Mouse (Mus musculus) cerebellum, postnatal 36 days (tissue): ENCODE data around the gene Snx11.
"Not testable (repeated sequence)": the region's sequence is repeated elsewhere in the genome, so short reads cannot be mapped to it uniquely, and the experiment has no call there.

Source experiments
- DNase-seq, 2 experiments: peaks; one replicate each; pipeline ENCODE4 v3.0.0; 2021 to 2022; ENCODE audit warnings: mixed read lengths in 2 of 2

The Snx11 gene

DNA sequence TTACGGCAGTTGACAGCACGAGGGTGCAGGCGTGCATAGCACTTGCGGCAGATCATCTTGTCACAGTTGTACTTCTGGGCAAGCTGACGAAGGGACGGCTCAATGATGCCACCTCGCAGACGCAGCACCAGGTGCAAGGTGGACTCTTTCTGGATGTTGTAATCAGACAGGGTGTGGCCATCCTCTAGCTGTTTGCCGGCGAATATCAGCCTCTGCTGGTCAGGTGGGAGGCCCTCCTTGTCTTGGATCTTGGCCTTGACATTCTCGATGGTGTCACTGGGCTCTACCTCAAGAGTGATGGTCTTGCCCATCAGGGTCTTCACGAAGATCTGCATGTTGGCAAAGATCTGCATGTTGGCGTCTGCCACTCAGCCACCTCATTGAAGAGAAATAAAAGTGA is 18.1 kb upstream of the Snx11 start:
- no peak for DNase-seq

DNA sequence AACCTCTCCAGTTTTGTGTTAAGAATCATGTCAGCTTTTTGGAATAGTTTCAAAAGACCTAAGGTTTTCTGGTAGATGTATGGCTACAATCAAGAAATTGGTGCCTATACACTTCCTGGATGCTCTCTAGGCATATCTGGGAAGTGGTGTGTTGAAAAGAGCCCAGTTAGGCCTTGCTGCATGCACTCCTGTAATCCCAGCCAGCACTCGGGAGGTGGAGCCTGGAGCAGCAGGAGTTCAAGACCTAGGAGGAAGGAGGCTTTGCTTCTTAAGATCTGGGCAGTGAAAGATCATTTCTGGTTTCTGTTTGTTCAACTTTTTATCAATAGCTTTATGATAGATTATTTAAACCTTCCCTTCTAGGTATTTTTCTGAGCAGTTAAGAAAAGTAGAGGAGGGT is 13.3 kb upstream of the Snx11 start:
- DNase-seq = no peak

DNA sequence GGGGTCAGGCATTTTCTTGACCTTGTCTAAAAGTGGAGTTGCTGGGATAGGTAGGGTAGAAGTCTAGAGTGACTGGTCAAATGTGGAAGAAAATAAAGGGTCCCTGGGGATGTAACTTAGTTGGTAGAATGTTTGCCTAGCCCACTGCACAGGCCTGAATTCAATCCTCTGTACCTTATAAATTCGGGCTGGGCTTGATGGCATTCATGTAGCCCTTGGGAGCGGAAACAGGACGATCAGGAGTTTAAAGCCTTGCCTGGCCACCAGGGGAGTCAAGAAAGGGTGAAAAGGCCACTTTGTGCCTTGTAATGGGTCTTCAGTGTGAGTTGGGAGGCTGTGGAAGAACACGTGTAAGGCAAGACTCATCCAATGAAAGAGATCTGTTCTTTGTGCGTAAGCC is 12.6 kb upstream of the Snx11 start:
- no peak for DNase-seq

DNA sequence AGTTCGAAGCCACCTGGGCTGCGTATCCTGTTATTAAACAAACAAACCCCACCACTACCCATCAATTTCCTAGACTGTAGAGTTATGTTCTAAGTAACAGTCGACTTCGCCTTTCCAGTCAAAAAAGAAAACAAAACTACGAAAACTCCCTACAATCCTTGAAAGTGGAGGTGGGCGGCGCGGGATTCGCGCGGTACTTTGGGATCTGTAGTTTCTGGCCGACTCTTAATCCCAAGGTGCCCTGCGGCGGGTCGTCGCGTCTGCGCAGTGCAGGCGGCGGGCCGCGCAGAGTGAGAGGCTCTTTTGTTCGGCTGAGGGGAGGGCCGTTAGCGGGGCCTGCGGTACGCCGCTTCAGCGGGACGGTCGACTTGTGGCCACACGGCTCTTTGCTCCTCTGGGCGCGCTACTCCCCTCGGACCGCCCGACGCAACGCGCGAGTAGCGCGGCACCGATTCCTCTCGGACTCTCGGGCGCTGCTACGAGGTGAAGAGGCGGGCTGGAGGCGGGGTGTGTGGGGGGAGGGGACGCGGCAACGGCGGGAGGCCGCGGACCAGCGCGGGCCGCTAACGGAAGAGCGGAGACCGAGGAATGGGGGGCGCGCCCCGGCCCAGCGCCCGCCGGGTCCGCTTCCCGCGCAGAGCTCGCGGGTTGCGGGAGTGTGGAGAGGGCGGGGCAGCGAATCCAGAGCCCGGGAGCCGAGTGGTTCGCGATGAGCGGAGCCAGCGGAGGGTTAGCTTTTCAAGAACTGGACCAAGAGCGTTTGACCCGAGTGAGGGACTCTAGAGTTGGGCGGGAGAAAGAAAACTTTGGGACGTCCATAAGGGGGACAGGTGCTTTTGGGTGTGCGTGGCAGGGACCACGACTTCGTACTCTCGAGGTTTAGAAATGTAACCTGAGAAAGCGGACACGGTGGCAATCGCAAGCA is 11.8 kb upstream of the Snx11 start, which contains the start of gene Cbx1:
Gene Cbx1, plus strand, starts transcription at position 257 of the 925 bp plus-strand sequence.
- peak; percentile 88 for DNase-seq

DNA sequence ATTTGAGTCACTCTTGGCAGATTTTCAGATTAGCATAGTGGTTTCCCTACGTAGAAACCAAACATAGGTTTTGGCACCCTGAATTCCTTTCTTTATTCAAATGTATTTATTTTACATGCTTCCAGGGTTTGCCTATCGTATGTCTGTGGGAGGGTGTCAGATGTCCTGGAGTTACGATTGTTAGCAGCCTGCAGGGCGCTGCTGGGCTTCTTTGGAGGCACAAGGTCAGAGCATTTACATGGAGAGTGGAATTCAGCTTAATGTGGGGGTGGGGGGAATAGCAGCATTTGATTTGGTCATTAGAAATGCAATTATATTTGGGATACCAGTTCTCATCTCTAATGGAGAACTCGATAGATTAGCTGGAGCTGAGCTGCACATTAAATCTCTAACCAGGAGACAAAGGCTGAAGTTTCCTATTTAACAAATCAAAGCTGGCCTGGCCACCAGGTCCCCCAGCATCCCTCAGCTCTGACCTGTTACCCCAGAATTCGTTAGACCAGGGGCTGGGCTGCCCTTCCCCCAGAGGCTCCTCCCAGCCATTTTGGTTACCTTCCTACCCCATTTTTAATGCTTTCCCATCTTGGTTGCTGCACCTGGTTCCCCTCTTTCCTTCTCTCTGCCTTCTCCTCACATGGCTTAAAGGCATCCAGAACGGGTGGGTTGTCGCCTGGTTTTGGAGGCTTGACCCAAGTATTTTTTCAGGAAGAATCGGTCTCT is 9.5 kb upstream of the Snx11 start:
- no peak for DNase-seq

DNA sequence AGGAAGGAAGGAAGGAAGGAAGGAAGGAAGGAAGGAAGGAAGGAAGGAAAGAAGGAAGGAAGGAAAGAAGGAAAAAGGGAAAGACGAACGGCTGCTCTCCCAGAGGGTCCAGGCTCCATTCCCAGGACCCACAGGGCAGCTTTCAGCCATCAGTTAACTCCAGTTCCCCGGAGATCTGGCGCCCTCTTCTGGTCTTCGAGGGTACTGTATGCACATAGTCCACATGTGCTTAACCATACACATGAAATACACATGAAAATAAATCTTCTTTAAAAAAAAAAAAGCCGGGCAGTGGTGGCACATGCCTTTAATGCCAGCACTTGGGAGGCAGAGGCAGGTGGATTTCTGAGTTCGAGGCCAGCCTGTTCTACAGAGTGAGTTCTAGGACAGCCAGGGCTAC is 7.5 kb upstream of the Snx11 start:
- DNase-seq = peak; percentile 72 to 76

DNA sequence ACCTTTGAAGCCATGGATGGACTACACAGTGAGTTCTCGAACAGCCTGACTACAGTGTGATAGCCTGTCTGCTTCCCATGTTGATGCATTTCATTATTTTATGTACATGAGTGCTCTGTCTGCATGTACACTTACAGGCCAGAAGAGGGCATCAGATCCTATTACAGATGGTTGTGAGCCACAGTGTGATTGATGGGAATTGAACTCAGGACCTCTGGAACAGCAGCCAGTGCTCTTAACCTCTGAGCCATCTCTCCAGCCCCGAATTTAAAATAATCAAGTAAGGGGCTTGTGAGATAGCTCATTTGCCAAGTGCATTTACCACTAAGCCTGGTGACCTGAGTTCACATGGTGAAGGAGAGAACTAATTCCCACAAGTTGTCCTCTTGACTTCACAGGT is 4.1 kb upstream of the Snx11 start:
- DNase-seq = no peak

DNA sequence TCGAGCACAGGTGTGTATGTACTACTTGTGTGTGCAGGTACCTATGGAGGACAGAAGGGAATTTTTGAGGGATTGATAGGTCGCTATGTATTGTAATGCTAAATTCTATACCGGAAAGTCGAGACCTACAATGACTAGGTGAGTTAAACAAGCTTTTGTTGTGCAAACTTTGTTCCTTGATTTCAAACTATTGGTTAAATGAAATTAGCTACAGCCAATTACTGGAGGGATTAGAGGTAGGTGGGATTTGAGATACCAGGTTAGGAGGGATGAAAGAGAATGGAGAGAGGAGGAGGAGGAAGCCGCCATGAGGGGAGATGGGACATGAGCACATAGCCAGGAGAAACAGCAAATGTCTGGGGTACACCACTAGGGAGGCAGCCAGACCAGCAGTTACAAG is 2.9 kb upstream of the Snx11 start:
- DNase-seq = no peak

DNA sequence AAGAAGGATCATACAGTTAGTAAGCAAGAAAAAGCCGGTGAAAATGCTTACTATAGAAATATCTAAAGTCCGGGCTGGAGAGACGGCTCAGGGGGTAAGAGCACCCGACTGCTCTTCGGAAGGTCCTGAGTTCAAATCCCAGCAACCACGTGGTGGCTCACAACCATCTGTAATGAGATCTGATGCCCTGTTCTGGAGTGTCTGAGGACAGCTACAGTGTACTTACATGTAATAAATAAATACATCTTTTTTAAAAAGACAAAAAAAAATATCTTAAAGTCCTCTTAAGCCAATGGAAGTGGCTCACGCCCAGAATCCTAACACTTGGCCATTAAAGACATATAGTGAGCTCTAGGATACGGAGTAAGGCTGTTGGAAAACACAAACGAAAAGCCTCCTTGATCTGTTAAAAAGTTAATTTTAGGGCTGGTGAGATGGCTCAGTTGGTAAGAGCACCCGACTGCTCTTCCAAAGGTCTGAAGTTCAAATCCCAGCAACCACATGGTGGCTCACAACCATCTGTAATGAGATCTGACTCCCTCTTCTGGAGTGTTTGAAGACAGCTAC is 785 bp upstream of the Snx11 start:
- not testable (repeated sequence) for DNase-seq

DNA sequence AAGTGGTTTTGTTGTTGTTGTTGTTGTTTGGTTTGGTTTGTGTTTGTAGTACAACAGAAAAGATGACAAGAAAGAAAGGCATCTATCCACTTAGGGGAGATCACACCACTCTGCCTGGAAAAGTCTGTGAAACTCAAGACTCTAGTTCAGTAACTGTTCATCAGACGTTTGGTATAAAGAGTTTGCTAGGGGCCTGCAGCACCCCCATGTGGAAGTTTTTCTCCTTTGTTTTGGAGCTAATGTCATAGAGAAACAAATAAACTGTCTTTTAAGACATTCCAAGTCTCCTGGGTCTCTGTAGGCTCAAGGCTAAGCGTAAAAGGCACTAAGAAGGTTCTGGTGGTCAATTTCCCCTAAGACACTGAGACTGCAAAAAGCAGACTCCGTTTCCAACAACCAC is 1.3 kb downstream of the Snx11 start:
- DNase-seq = no peak

DNA sequence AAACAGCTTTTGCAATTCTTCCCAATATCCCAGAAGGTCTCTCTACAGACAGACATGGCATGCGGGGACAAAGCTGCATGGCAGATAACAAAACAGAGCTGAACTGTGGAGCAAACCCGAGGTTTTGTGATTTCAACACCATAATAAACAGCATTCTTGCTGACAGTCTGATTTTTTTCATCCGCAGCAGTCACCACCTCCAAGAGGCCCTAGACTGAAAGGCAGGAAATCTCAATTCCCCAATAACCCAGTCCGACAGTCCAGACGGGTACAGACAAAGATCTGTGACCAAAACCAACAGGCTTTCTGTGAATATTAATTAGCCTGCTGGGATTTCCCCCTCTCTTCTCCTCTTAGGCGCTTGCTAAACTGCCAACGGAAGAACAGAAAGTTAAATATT is 1.7 kb downstream of the Snx11 start:
- no peak for DNase-seq

DNA sequence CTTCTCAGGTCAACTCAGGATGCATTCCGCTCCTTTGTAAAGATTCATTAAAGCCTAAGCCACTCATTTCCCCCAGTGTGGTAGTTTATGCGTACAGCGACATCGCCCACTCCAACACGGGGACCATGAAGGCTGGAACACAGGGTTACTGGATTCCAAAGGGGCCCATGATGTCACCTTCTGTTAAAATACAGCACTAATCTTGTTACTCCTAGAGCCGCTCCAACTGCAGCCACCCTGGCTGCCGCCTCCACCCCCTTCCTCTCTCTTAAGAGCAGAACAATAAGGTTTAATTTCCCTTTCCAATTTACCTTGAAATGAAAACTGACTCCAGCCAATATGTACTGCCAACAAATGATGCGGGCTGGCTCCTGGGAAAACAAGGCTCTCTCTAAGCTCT is 2.3 kb downstream of the Snx11 start:
- DNase-seq = no peak

DNA sequence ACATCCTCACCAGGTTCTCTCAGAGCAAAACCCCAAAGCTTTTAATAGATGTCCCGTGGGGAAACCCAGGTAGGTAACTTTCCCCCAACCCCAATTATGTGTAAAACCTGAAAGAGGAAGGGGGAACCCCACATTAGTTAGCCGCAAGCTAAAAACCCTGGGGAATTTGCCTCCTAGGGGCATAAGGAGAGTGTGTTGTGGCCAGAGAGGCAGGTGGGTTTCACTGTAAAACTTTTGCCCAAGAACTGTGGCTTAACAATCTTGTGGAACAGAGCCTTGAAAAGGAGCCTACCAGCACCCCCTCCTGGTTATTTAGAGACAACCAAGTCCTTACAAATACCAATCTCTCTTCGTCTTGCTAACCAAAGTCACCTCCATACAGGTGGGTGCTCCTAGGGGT is 2.8 kb downstream of the Snx11 start:
- no peak for DNase-seq

DNA sequence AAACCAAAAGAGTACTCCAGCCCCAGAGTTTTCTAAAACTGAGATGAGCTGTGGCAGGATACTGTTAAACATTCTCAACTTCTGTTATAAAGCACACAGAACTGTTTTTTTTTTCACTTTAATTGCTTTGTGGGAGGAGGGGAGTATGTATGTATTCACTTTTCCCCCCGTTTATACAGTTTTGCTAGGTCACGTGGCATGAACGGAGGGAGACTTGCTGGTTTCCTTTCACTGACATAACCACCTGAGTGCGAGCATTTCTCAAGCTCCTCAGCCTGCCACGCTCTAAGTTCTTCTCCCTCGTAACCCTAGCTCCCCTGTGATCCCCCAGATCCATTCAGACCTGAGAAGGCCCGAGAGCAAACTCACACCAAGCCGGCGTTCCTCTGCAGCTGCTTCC is 4.9 kb downstream of the Snx11 start:
- DNase-seq = no peak

DNA sequence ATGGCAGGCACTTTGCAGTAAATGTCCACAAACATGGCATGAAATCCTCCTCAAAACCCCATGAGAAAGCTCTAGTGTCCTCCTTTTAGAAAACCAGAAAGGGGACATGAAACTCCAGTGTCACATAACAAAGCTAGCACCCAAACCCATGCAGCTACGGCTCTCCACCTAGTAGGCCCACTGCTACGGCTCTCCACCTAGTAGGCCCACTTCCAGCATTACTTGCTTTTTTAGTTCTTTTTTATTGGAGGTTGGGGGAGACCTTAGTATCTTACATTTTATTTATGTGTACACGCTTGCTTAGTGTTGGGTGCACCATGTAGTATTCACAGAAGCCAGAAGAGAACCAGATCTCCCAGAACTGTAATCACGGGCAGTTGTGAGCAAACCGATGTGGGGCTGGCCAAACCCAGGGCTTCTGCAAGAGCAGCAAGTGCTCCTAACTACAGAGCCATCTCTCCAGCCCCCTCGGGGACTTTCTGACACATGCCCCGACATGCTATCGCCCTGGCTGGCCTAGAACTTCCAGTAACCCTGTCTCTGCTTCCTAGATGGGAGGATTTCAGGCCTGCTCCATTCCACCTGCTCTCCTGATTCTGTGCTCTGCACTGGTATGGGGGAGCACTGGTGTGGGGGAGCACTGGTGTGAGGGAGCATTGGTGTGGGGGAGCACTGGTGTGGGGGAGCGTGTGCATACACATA is 5.9 kb downstream of the Snx11 start:
- no peak for DNase-seq

DNA sequence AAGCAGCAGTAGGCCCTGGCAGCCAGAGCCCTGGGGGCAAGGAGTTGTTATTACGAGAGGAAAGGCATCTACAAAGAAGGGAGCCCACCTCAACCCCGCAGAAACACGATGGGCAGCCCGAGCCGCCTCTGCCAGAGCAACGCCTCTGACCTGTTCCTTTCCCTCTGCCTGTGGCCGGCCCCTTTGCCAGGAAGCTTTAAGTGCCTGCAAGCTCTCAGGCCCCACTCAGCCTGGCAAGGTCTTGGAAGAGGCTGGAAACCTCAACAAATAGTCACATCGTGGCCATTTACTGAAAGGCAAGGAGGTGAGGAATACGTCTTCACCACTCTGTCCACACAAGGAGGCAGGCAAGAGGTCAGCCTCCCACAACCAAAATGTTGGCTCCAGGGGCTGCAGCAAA is 9.1 kb downstream of the Snx11 start:
- DNase-seq = no peak

DNA sequence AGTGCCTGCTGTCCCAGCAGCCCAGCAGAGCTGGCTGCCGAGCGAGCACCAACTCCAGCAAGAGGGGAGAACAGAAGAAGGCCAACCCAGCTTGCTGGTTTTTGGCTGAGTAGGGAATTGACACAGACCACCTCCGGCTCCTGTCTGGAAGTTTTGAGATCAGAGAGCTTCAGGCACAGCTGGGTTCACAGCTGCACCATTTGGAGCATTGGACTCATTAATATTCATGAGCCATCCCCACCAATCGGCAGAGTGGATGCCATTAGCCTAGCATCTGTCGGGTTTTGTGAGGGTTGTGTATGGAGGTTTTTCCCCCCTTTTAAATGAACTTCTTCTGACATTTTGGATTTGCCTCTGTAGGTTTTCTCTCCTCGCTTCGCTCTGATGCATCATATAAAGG is 10.3 kb downstream of the Snx11 start:
- no peak for DNase-seq

DNA sequence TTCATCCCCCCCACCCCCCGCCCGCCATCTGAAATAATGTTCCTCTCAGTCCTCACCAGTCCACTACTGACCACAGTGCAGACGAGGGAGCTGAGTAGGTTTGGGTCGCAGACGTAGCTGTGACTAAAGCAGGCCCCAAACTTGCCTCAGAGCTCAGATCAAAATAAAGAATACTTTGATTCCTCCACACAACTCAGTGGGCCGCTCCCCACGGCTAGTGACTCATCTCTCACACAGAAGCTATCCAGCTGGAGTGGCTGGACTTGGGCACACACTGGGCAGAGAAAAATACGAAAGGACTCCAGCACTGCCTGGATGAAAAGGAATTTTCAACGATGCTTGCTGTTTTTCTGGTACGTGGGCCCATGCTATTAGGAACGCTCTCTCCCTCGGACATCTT is 10.8 kb downstream of the Snx11 start:
- DNase-seq = no peak

DNA sequence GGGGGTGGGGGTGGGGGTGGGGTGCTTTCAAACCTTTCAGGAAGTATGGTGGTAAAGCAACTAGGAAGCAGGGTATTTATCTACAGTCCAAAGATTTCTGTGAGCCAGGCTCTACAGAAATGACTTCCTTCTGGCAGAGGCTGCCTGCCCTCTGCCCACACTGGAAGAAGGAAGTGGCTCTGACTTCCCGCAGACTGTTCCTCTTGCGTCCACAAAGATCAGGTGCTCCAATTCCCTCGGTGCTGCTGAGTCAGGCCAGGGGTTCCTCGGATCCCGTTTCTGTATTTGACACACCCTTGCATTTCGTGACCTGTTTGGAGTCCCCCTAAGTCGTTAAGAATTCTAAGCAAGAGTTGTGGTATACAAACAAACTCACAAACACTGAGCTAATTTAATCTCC is 11.7 kb downstream of the Snx11 start:
- DNase-seq = no peak

DNA sequence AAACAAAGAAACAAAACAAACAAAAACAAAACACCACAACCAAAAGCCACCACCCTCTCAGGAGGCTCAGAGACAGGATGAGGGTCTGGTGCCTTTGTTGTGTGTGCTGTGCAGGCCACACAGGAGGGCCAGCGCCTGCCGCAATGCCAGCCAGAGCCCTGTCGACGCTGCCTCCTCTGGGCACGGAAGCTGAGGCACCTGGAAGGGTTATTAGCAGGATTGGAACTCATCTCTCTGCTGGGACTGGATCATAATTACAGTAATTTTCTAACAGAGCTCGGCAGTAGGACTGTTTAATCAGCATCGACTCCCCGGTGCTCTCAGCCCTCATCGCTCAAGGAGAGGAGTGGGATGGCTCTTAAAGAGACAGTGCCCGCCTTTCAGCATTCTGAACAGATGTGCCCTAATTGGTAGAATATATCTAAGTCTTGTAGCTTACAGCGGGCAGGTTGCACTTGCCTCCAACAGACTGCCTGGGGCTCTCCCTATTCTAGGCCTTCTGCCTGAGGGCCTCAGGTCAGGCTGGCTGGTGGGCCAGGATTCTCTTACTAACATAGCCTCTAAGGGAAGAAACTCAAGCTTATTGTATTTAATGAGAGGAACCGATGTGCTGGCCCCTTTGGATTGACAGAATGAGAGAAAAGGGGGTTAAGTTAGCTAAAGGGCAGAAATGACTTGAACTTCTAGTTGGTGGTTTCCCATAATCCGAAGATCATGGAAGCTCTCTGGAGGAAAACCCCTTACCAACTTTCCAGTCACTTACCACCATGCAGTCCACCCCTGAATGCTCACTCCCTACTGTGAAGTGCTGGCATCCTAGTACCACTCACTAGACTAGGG is 12.6 kb downstream of the Snx11 start:
- DNase-seq = no peak

DNA sequence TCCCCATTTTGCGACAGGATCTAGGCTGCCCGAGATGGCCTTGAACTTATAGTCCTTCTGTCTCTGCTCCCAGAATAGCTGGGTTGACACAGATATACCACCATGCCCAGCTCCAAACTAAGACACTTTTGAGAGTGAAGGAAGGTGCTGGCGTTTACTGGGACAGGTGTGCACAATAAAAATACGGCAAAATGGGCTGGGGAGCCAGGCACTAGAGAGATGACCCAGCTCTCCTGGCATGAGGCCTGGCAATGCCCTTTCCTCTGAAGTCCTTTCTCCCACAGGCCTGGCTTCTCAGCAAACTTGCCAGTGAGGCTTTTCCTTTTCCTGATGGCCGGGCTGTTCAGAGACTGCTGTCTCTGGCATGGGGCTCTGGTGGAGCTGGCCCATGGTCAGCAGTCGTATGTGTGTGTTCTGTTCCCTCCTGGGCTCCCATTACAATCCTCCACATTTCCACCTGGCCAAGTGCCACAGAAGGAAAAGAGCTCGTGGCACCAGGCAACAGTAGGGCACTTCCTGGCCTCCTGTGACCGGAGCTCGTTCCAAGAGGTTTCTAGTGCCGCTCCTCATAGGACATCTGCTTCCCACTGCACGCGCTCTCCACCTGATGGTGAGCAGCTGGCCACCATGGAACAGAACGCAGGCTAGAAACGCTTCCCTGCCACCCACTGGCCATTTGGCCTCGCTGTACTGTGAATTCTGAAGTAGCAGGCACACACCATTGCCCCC is 14.5 kb downstream of the Snx11 start:
- DNase-seq = peak; percentile 74 to 79

DNA sequence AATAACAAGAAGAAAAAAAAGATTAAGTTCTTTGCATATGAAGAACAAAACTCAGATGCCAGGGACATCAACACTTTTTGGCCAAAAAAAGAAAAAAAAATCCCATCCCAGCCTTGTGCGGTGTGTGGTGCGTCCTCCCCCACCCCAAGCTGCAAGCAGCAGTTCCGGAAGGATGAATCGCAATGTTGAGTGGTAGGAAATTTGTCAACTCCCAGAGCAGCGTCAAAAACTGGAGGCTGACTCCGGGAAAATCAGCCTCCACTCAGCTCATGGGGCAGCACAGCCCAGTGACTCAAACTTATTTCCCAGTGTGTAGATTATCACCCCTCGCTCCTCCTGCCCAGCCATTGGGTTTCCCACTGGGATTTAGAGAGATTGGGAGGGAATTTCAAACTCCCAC is 15.4 kb downstream of the Snx11 start:
- DNase-seq = no peak
